Mouse (Mus musculus): ENCODE data around the gene Tmem11. TPM values are rescaled to one million over a fixed set of nuclear protein-coding genes. Genes with fewer than 3 reads are reported as not detected.
A peak's percentile ranks its signal among the peaks of the same experiment; 100 is the strongest.

Tmem11 gene
- polyA plus RNA-seq, 1 experiment from 2014 or later: 59.8 TPM

GRCm38 (mm10) chr11:60830433-60831052, 48.5 kb downstream of the Tmem11 start, which contains the start of gene Dhrs7b:
Gene Dhrs7b (plus strand): TSS chr11:60830631.
- peak; percentile 89 for ATAC-seq (replicated peaks; ENCODE audit: low FRiP score)
- Histone ChIP-seq H3K9me3 (ENCODE audit: control insufficient read depth, low read length) (no peaks in the 10 kb centered on the region), H3K36me3 (ENCODE audit: control insufficient read depth, insufficient read depth, low read length) (no peaks in the 10 kb centered on the region), H3K4me2 (ENCODE audit: low read depth, low read length, severe bottlenecking) (peak within 1 kb of the TSS; percentile 81), H3K4me1 (replicated peaks; ENCODE audit: control insufficient read depth, insufficient read depth, low read length) (peaks cover 5% of the 10 kb centered on the region; the same call in 1 of the 2 replicates), H3K4me3 (ENCODE audit: low read depth, low read length) (peak within 1 kb of the TSS; percentile 69), H3K27me3 (ENCODE audit: control insufficient read depth, insufficient read depth, low read length) (no peaks in the 10 kb centered on the region), H3K9ac (ENCODE audit: low read length) (peak within 1 kb of the TSS; percentile 81), H3K27ac (ENCODE audit: low read depth, low read length) (no peak within 1 kb of the TSS)
- WGBS: under 1% methylated on average over 34 of the region's 34 CpGs
- DNase-seq (ENCODE audit: low spot score): peak; percentile 84

- H3K4me3 ChIP-seq (ENCODE audit: low read depth, low read length): no peak overlapping the region
- no peak overlapping the region for H3K27ac ChIP-seq (ENCODE audit: low read depth, low read length)
- no peak overlapping the region for H3K4me2 ChIP-seq (ENCODE audit: low read depth, low read length, severe bottlenecking)
- H3K9ac ChIP-seq (ENCODE audit: low read length): no peak overlapping the region
- H3K27me3 ChIP-seq (ENCODE audit: control insufficient read depth, insufficient read depth, low read length): no peaks in the 10 kb centered on the region
- H3K4me1 ChIP-seq (replicated peaks; ENCODE audit: control insufficient read depth, insufficient read depth, low read length): peaks cover 5% of the 10 kb centered on the region; the same call in 1 of the 2 replicates
- no peaks in the 10 kb centered on the region for H3K36me3 ChIP-seq (ENCODE audit: control insufficient read depth, insufficient read depth, low read length)
- no peaks in the 10 kb centered on the region for H3K9me3 ChIP-seq (ENCODE audit: control insufficient read depth, low read length)
- ATAC-seq (replicated peaks; ENCODE audit: low FRiP score): no peak
- DNase-seq (ENCODE audit: low spot score): no peak
- 33% methylated on average over 2 of the region's 2 CpGs for WGBS
Measured at GRCm38 (mm10) chr11:60828903-60829302, 50.2 kb downstream of the Tmem11 start.

- H3K36me3 ChIP-seq (ENCODE audit: control insufficient read depth, insufficient read depth, low read length): no peaks in the 10 kb centered on the region
- no peak for ATAC-seq (replicated peaks; ENCODE audit: low FRiP score)
- no peaks in the 10 kb centered on the region for H3K9me3 ChIP-seq (ENCODE audit: control insufficient read depth, low read length)
- no peak overlapping the region for H3K27ac ChIP-seq (ENCODE audit: low read depth, low read length)
- no peak overlapping the region for H3K4me3 ChIP-seq (ENCODE audit: low read depth, low read length)
- DNase-seq (ENCODE audit: low spot score): no peak
- no peak overlapping the region for H3K4me2 ChIP-seq (ENCODE audit: low read depth, low read length, severe bottlenecking)
- no peaks in the 10 kb centered on the region for H3K27me3 ChIP-seq (ENCODE audit: control insufficient read depth, insufficient read depth, low read length)
- no peak overlapping the region for H3K9ac ChIP-seq (ENCODE audit: low read length)
- peaks cover 5% of the 10 kb centered on the region; the same call in 1 of the 2 replicates for H3K4me1 ChIP-seq (replicated peaks; ENCODE audit: control insufficient read depth, insufficient read depth, low read length)
- 34% methylated on average over 4 of the region's 4 CpGs for WGBS
Measured at GRCm38 (mm10) chr11:60827241-60827945, 51.7 kb downstream of the Tmem11 start.

GRCm38 (mm10) chr11:60826700-60827099, 52.4 kb downstream of the Tmem11 start:
- no peaks in the 10 kb centered on the region for H3K9me3 ChIP-seq (ENCODE audit: control insufficient read depth, low read length)
- H3K4me3 ChIP-seq (ENCODE audit: low read depth, low read length): no peak overlapping the region
- WGBS: 45% methylated on average over 1 of the region's 1 CpGs
- no peaks in the 10 kb centered on the region for H3K27me3 ChIP-seq (ENCODE audit: control insufficient read depth, insufficient read depth, low read length)
- H3K9ac ChIP-seq (ENCODE audit: low read length): no peak overlapping the region
- DNase-seq (ENCODE audit: low spot score) (no peak), ATAC-seq (replicated peaks; ENCODE audit: low FRiP score) (no peak)
- no peak overlapping the region for H3K4me2 ChIP-seq (ENCODE audit: low read depth, low read length, severe bottlenecking)
- peaks cover 5% of the 10 kb centered on the region; the same call in 1 of the 2 replicates for H3K4me1 ChIP-seq (replicated peaks; ENCODE audit: control insufficient read depth, insufficient read depth, low read length)
- no peaks in the 10 kb centered on the region for H3K36me3 ChIP-seq (ENCODE audit: control insufficient read depth, insufficient read depth, low read length)
- H3K27ac ChIP-seq (ENCODE audit: low read depth, low read length): no peak overlapping the region

GRCm38 (mm10) chr11:60825191-60825590, 53.9 kb downstream of the Tmem11 start:
- DNase-seq (ENCODE audit: low spot score) (no peak), ATAC-seq (replicated peaks; ENCODE audit: low FRiP score) (no peak)
- Histone ChIP-seq H3K27ac (ENCODE audit: low read depth, low read length) (no peak overlapping the region), H3K27me3 (ENCODE audit: control insufficient read depth, insufficient read depth, low read length) (no peaks in the 10 kb centered on the region), H3K9me3 (ENCODE audit: control insufficient read depth, low read length) (no peaks in the 10 kb centered on the region), H3K36me3 (ENCODE audit: control insufficient read depth, insufficient read depth, low read length) (no peaks in the 10 kb centered on the region), H3K4me1 (replicated peaks; ENCODE audit: control insufficient read depth, insufficient read depth, low read length) (no peaks in the 10 kb centered on the region), H3K4me2 (ENCODE audit: low read depth, low read length, severe bottlenecking) (no peak overlapping the region), H3K9ac (ENCODE audit: low read length) (no peak overlapping the region), H3K4me3 (ENCODE audit: low read depth, low read length) (no peak overlapping the region)
- 90% methylated on average over 3 of the region's 3 CpGs for WGBS

GRCm38 (mm10) chr11:60823771-60824170, 55.3 kb downstream of the Tmem11 start:
- DNase-seq (ENCODE audit: low spot score) (no peak), ATAC-seq (replicated peaks; ENCODE audit: low FRiP score) (no peak)
- no peak overlapping the region for H3K4me3 ChIP-seq (ENCODE audit: low read depth, low read length)
- H3K27ac ChIP-seq (ENCODE audit: low read depth, low read length): no peak overlapping the region
- no peaks in the 10 kb centered on the region for H3K36me3 ChIP-seq (ENCODE audit: control insufficient read depth, insufficient read depth, low read length)
- H3K9me3 ChIP-seq (ENCODE audit: control insufficient read depth, low read length): no peaks in the 10 kb centered on the region
- H3K4me1 ChIP-seq (replicated peaks; ENCODE audit: control insufficient read depth, insufficient read depth, low read length): no peaks in the 10 kb centered on the region
- H3K27me3 ChIP-seq (ENCODE audit: control insufficient read depth, insufficient read depth, low read length): no peaks in the 10 kb centered on the region
- WGBS: 68% methylated on average over 2 of the region's 2 CpGs
- H3K9ac ChIP-seq (ENCODE audit: low read length): no peak overlapping the region
- H3K4me2 ChIP-seq (ENCODE audit: low read depth, low read length, severe bottlenecking): no peak overlapping the region

GRCm38 (mm10) chr11:60816398-60816797, 62.7 kb downstream of the Tmem11 start:
- ATAC-seq (replicated peaks; ENCODE audit: low FRiP score) (no peak), DNase-seq (ENCODE audit: low spot score) (no peak)
- 77% methylated on average over 5 of the region's 5 CpGs for WGBS
- Histone ChIP-seq H3K4me3 (ENCODE audit: low read depth, low read length) (no peak overlapping the region), H3K9ac (ENCODE audit: low read length) (no peak overlapping the region), H3K4me1 (replicated peaks; ENCODE audit: control insufficient read depth, insufficient read depth, low read length) (no peaks in the 10 kb centered on the region), H3K4me2 (ENCODE audit: low read depth, low read length, severe bottlenecking) (no peak overlapping the region), H3K27me3 (ENCODE audit: control insufficient read depth, insufficient read depth, low read length) (no peaks in the 10 kb centered on the region), H3K9me3 (ENCODE audit: control insufficient read depth, low read length) (no peaks in the 10 kb centered on the region), H3K36me3 (ENCODE audit: control insufficient read depth, insufficient read depth, low read length) (no peaks in the 10 kb centered on the region), H3K27ac (ENCODE audit: low read depth, low read length) (no peak overlapping the region)

Measured in forebrain, embryonic 11.5 days (tissue).